Mouse (Mus musculus) telencephalon, adult 2 months (tissue): Measurements from ENCODE around the gene Slc12a6.
A peak's percentile ranks its signal among the peaks of the same experiment; 100 is the strongest.
"Not testable (repeated sequence)": the region's sequence is repeated elsewhere in the genome, so short reads cannot be mapped to it uniquely, and the experiment has no call there.

ENCODE experiments used
- DNase-seq: peaks from one replicate; pipeline ENCODE4 v3.0.0-alpha.2; 2011; ENCODE audit warnings: low read depth, low spot score

The Slc12a6 gene

DNA sequence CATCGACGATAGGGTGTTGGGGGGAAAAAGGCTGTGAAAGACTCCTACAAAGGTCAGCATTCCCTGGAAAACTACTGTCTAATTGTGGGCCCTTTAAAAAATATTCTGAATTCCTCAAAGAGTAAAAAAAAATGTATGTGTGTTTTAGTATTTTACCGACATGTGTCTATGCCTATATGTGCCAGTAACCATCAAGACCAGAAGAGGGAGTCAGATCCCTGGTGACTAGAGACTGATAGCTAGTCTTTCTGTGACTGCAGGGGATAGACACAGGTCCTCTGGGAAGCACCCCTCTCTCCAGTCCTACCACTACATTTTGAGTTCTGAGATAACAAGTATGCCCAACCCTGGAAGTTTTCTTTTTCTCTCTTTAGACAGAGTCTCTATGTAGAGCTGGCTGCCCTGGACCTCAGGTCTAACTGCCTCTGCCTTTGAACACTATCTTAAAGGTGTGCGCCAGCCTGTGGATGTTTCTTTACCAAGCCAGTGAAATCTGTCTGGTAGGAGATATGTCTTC lies 2.8 kb upstream of the Slc12a6 start:
- DNase-seq, result no peak

DNA sequence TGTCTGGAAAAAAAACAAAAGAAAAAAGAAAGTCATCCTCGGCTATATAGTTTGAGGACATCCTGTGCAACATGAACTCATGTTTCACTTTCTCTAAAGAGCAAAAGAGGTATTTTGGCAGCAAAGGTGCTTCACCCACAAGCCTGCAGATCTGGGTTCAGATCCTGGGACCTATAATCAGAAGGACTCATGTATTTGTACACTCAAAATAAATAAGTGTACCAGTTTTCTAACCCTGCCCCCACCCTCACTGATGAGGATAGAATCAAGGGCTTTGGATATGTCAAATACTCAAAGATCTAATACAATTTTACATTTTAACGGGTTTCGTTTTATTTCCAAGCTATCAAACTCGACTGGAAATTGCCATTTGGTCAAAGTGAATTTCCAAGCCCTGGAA lies 1.3 kb upstream of the Slc12a6 start:
- DNase-seq, result no peak

DNA sequence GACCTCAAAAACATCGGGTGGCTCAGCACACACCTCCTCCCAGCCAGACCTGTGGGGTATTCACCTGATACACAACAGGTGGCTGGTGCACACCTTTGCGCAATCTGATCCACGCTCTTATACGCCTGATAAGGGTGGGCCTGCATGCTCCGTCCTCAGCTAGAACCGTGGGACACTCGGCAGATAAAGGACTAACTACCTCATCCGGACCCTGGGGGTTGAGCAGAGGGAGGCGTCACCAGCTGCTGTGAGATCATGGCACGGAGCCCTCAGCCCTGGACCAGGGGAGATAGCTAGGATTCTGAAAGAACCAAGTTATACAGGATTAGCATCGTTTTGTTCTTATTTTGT lies 592 bp downstream of the Slc12a6 start, which contains the start of gene Gm21985:
Gene Gm21985 (plus strand): TSS at position 73 of the 351 bp plus-strand sequence.
- DNase-seq, result no peak

GRCm38 (mm10) chr2:112266780-112267179 lies 1.2 kb downstream of the Slc12a6 start:
- no peak for DNase-seq

DNA sequence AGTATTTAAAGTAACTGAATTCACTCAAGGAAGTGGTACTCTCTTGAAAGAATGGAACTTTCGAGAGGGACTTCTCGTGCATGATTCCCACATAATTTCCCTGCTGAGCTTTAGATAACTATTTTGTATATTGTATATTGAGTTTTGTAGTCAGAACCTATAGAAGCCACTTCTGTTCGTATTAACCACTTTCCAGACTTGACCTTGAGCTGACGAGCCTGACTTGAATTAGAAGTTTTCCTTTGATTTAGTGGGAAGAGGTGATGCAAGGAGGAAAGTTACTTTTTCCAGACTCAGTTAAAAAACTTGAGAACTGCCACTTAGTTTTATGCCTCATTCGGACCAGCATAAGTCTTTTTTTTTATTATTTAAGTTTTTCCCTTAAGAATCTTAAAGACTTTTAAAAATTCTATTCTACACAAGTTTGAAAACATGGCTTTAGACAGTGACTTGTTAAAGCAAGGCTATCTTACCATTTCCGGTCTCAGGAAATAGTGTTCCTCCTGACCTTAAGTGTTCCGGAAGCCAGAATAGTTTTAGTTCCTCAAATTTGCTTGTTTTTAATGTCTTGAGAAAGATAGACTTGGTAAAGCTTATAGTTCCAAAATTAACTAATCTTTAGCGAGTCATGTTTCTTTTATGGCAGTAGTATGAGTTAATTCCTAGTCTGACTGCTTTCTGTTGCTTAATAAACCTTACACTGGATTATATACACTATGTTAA lies 2.1 kb downstream of the Slc12a6 start:
- DNase-seq, result no peak

DNA sequence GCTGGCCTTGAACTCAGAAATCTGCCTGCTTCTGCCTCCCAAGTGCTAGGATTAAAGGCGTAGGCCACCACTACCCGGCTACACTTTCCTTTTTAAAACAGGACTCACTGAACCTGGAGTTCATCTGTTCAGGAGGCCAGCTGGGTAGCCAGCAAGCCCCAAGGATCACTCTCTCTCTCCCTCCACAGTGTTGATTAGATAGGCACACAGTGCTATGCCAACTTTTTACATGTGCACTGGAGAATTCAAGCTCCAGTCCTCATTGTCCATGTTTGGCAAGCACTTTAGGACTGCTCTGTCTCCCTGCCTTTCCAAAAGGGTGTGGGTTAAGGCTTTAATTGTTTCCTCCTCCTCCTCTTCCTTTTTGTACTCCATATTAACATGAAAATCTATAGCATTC lies 4.4 kb downstream of the Slc12a6 start:
- no peak for DNase-seq

DNA sequence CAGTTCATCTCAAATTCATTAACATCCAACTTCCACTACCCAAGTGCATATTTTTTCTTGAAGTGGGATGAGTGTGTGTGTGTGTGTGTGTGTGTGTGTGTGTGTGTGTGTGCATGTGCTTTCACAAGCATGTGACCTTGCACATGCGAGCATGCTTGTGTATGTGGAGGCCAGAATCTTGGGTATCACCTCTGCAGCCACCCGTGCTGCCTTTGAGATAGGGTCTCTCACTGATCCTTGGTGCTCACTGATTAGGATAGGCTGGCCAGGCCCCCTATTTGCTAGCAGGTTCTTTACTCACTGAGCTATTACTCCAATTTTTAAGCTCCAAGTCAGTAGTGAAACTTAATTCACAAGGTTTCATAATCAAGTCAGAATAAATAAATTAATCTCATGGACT lies 7.3 kb downstream of the Slc12a6 start:
- no peak for DNase-seq

- no peak for DNase-seq
Measured at GRCm38 (mm10) chr2:112273474-112273873, 7.8 kb downstream of the Slc12a6 start.

DNA sequence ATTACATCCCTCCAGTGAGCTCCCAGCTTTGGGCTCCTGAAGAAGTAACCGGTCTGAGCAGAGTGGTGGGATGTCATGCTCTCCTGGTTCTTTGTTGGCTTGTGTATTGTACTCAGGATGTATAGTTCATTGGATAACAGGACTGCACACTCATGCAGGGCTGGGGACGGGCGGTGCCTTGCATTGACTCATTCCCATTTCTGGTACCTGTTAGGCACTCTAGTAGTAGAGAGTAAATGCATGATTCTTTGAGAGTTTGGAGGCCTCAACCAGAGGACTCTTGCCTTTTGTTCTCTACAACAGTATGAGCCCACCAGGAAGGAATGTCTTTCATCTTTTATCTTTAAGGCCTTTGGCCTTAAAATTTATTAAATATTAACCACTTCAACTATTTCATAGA lies 11.2 kb downstream of the Slc12a6 start:
- DNase-seq, result no peak

GRCm38 (mm10) chr2:112282846-112283245 lies 17.2 kb downstream of the Slc12a6 start:
- no peak for DNase-seq

DNA sequence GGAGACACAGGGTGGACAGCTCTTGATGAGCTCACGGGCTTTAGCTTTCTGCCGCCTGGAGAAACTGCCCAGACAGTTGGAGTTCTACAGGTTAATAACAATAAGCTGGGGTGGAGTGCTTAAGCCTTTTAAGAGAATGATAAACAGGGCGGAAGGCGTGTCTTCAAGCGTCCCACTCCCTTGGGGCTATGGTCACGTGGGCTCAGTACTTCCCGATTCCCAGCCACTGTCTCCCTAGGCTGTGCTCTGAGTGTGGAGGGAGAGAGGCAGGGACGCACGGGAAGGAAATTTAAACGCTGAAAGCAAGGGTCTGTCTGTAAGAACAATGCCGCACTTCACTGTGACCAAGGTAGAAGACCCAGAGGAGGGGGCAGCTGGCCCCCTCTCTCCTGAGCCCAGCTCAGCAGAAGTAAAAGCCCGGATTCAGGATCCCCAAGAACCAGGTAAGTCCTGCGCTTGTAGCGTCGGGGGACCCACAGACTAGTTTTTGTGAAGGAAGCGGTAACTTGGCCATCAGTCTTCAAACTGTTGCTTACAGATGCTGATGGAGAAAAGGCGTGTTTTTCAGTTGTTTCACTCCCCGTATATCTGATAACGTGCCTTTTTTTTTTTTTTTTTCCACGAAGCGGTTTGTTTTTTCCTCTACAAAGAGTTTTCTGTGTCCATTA lies 18.9 kb downstream of the Slc12a6 start:
- no peak for DNase-seq

GRCm38 (mm10) chr2:112285031-112285390 lies 19.4 kb downstream of the Slc12a6 start:
- no peak for DNase-seq

GRCm38 (mm10) chr2:112286062-112286461 lies 20.4 kb downstream of the Slc12a6 start:
- DNase-seq, result not testable (repeated sequence)

GRCm38 (mm10) chr2:112287059-112287458 lies 21.4 kb downstream of the Slc12a6 start:
- DNase-seq, result no peak

DNA sequence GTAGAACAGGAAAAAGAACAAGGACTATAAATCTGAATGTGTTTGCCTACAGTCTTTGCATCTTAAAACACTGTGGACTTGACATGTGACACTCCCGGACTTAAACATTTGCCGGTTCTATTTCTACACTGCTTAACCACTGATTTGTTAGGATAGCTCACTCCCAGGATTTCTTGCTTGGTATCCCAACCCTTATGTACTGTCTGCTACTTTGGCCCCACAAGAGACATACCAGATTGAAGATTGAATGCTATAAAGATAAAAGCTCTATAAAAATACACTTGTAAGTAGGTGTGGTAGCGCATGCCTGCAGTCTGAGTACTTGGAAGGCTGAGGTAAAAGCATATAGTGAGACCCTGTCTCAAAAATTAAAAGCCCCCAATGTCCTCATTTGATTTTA lies 23.9 kb downstream of the Slc12a6 start:
- DNase-seq, result no peak

DNA sequence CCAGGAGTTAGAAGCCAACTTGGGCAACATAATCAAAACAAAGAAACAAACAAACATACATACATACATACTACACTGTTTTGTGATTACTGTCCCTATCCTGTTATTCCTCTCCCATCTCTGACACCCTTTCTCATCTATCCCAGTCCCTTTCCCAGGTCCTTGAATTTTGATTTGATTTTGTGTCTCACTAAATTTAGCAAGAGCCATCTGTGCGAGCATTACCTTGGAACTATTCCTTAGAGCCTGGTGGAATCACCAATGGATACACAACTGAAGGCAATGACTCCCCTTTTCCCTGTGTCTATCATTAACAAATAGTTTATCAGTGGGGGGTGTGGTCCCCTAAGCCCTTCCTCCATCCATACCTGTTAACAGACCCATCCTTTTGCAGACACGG lies 27.2 kb downstream of the Slc12a6 start:
- no peak for DNase-seq

GRCm38 (mm10) chr2:112296211-112296610 lies 30.6 kb downstream of the Slc12a6 start:
- DNase-seq, result peak; percentile 80

DNA sequence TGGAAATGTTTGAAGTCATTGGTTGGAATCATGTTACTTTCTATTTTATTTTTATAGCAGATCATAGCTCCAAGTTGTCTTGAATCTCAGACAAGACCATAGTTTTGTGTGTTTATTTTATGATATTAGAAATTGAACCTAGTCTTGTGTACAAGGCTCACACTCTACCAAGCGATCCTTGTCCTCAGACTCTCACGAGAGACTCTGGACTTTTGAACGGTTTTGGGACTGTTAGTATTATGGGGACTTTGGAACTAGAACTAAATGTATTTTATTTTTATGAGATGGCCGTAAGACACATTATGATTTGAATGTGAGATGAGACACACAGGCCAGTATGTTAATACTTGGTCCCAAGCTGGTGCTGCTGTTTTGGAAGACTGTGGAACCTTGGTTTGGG lies 32.6 kb downstream of the Slc12a6 start:
- DNase-seq, result no peak

GRCm38 (mm10) chr2:112308671-112309070 lies 43.0 kb downstream of the Slc12a6 start:
- DNase-seq, result peak; percentile 50

DNA sequence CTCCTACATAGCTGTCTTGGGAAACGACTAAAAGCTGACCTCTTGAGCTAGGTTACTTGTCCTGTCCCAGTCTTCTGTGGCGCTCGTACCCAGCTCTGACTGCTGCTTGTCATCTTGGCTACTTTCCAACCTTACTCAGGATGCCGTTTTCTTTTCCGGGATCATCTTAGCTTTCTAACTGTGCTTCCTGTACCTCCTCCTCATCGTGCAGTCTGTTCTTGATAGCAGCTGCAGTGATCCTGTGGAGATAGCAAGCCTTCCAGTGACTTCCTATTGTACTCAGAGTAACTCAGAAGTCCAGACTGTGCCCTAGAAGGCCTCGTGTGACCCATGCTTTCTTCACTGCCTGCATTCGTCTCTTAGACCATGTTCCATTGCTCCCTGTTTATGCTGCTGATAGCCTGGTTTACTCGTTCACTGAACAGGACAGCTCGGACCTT lies 43.6 kb downstream of the Slc12a6 start:
- DNase-seq, result no peak

GRCm38 (mm10) chr2:112315638-112316037 lies 50.0 kb downstream of the Slc12a6 start:
- no peak for DNase-seq

DNA sequence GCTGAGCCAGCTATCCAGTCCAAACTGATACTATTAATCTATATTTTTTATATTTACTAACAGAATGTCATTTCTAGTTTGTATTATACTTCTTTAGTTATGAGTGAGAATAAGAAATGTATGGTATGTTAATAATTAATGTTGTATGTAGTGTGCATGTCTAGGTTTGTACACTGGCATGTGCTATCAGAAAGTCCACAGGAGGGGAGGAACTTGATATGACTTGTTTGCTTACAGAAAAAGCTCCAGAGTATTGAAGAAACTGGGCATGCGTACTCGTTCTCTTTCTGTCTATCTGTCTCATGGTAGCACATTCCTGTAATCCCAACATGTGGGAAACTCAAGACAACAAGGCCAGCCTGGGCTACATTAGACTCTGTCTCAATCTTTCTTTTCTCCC lies 52.6 kb downstream of the Slc12a6 start:
- DNase-seq, result no peak

DNA sequence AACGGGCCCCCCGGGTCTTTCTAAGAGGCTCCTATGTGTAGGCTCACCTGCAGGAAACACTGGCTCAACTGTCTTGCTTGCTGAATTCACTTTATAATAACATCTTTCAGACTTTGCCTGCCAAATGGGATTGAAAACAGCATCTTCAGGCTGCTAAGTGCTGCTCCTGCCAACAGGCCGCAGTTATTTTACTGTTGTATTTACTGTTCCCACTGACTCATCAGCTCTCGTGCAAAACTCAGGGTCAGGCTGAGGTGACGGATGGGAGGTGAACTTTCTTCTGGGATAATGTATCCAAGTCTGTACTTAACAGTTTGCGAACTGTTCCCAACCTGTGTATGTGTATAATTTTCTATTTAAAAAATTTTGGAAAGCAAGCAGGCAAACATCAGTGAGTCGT lies 53.3 kb downstream of the Slc12a6 start:
- no peak for DNase-seq
